Mouse (Mus musculus): ENCODE results near the gene Nin. TPM values are rescaled to one million over a fixed set of nuclear protein-coding genes. Genes with fewer than 3 reads are reported as not detected.
A peak's percentile ranks its signal among the peaks of the same experiment; 100 is the strongest.

The Nin gene
- polyA plus RNA-seq, 1 experiment from 2014 or later, result 17.1 TPM

DNA sequence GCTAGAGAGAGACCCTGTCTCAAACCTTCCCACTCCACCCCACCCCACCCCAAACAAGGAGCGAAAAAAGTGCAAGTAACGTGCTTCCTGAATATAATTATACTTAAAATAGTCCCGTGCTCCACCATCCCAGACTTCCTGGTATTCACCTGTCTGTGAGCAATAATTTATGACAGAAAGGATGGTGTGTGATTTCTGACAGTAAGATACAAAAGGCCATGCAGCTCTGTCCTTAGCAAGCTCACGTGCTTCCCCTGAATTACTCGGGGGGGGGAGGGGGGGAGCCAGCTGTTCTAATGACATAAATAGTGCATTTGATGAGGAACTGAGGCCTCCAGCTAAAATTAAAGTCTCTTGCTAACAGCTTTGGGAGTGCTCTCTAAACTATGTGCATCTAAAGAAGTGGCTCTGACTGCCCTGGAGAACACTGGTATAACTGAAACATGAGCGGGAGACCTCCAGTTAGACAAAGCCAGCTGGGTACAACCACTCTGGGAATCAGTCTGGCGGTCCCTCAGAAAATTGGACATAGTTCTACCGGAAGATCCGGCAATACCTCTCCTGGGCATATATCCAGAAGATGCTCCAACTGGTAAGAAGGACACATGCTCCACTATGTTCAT, 136.0 kb downstream of the Nin start:
- WGBS, result 80% methylated on average over 9 of the region's 9 CpGs
- no peak for DNase-seq
- Histone ChIP-seq H3K36me3 (ENCODE audit: control insufficient read depth, insufficient read depth, low read length) (peaks cover 21% of the 10 kb centered on the region), H3K9ac (replicated peaks; ENCODE audit: low read length) (no peak overlapping the region), H3K4me1 (ENCODE audit: control insufficient read depth, insufficient read depth, low read length) (no peaks in the 10 kb centered on the region), H3K27me3 (ENCODE audit: control insufficient read depth, insufficient read depth, low read length) (no peaks in the 10 kb centered on the region), H3K4me3 (replicated peaks; ENCODE audit: low read depth, low read length) (no peak overlapping the region), H3K9me3 (ENCODE audit: control insufficient read depth, low read length) (no peaks in the 10 kb centered on the region), H3K27ac (replicated peaks; ENCODE audit: low read depth, low read length) (no peak overlapping the region), H3K4me2 (ENCODE audit: low read length) (no peak overlapping the region)
- ATAC-seq (ENCODE audit: low FRiP score, low TSS enrichment), result no peak

DNA sequence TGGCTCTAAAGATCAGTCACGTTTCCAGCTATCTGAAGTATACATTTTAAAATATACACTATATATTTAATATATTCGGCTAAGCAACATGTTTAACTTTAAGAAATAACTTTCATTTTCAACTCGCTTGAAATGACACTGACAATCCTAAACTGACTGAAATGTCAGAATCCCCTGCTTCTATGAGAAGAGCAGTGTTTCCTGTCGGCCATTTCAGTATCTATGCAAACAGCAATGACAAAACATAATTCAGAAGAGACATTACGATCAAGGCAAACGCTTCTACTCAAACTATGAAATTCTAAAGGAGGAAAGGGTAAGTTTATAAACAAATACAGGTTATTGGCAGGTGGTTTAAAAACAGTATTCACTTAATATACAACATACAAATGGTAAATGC, 136.8 kb downstream of the Nin start:
- no peak for ATAC-seq (ENCODE audit: low FRiP score, low TSS enrichment)
- Histone ChIP-seq H3K4me1 (ENCODE audit: control insufficient read depth, insufficient read depth, low read length) (no peaks in the 10 kb centered on the region), H3K4me2 (ENCODE audit: low read length) (no peak overlapping the region), H3K4me3 (replicated peaks; ENCODE audit: low read depth, low read length) (no peak overlapping the region), H3K9me3 (ENCODE audit: control insufficient read depth, low read length) (no peaks in the 10 kb centered on the region), H3K27me3 (ENCODE audit: control insufficient read depth, insufficient read depth, low read length) (no peaks in the 10 kb centered on the region), H3K27ac (replicated peaks; ENCODE audit: low read depth, low read length) (no peak overlapping the region), H3K9ac (replicated peaks; ENCODE audit: low read length) (no peak overlapping the region), H3K36me3 (ENCODE audit: control insufficient read depth, insufficient read depth, low read length) (peaks cover 18% of the 10 kb centered on the region; the same call in 1 of the 2 replicates)
- 92% methylated on average over 6 of the region's 6 CpGs for WGBS
- no peak for DNase-seq

- ATAC-seq (ENCODE audit: low FRiP score, low TSS enrichment), result no peak
- H3K27me3 ChIP-seq (ENCODE audit: control insufficient read depth, insufficient read depth, low read length), result no peaks in the 10 kb centered on the region
These were observed 139.9 kb downstream of the Nin start for GRCm38 (mm10) chr12:69973666-69974065.

GRCm38 (mm10) chr12:69968154-69968553, 145.4 kb downstream of the Nin start:
- H3K36me3 ChIP-seq (ENCODE audit: control insufficient read depth, insufficient read depth, low read length), result peaks cover 56% of the 10 kb centered on the region

More at GRCm38 (mm10) chr12:69973666-69974065, 139.9 kb downstream of the Nin start:
- no peak overlapping the region for H3K9ac ChIP-seq (replicated peaks; ENCODE audit: low read length)
- H3K27ac ChIP-seq (replicated peaks; ENCODE audit: low read depth, low read length), result no peak overlapping the region
- H3K4me3 ChIP-seq (replicated peaks; ENCODE audit: low read depth, low read length), result no peak overlapping the region
- no peaks in the 10 kb centered on the region for H3K4me1 ChIP-seq (ENCODE audit: control insufficient read depth, insufficient read depth, low read length)
- no peak for DNase-seq
- H3K4me2 ChIP-seq (ENCODE audit: low read length), result no peak overlapping the region
- peaks cover 21% of the 10 kb centered on the region; the same call in 1 of the 2 replicates for H3K36me3 ChIP-seq (ENCODE audit: control insufficient read depth, insufficient read depth, low read length)
- no peaks in the 10 kb centered on the region for H3K9me3 ChIP-seq (ENCODE audit: control insufficient read depth, low read length)

GRCm38 (mm10) chr12:69967112-69967511, 146.4 kb downstream of the Nin start:
- Histone ChIP-seq H3K27me3 (ENCODE audit: control insufficient read depth, insufficient read depth, low read length) (no peaks in the 10 kb centered on the region), H3K4me2 (ENCODE audit: low read length) (no peak overlapping the region), H3K9ac (replicated peaks; ENCODE audit: low read length) (no peak overlapping the region), H3K4me1 (ENCODE audit: control insufficient read depth, insufficient read depth, low read length) (no peaks in the 10 kb centered on the region), H3K9me3 (ENCODE audit: control insufficient read depth, low read length) (no peaks in the 10 kb centered on the region), H3K36me3 (ENCODE audit: control insufficient read depth, insufficient read depth, low read length) (peaks cover 66% of the 10 kb centered on the region), H3K27ac (replicated peaks; ENCODE audit: low read depth, low read length) (no peak overlapping the region), H3K4me3 (replicated peaks; ENCODE audit: low read depth, low read length) (no peak overlapping the region)
- ATAC-seq (ENCODE audit: low FRiP score, low TSS enrichment) (no peak), DNase-seq (no peak)
- WGBS, result 92% methylated on average over 6 of the region's 6 CpGs

More at GRCm38 (mm10) chr12:69968154-69968553, 145.4 kb downstream of the Nin start:
- Histone ChIP-seq H3K4me1 (ENCODE audit: control insufficient read depth, insufficient read depth, low read length) (no peaks in the 10 kb centered on the region), H3K4me3 (replicated peaks; ENCODE audit: low read depth, low read length) (no peak overlapping the region), H3K27me3 (ENCODE audit: control insufficient read depth, insufficient read depth, low read length) (no peaks in the 10 kb centered on the region), H3K4me2 (ENCODE audit: low read length) (no peak overlapping the region), H3K27ac (replicated peaks; ENCODE audit: low read depth, low read length) (no peak overlapping the region), H3K9ac (replicated peaks; ENCODE audit: low read length) (no peak overlapping the region), H3K9me3 (ENCODE audit: control insufficient read depth, low read length) (no peaks in the 10 kb centered on the region)
- no peak for ATAC-seq (ENCODE audit: low FRiP score, low TSS enrichment)
- peak; percentile 9 for DNase-seq
- WGBS, result 69% methylated on average over 5 of the region's 5 CpGs

DNA sequence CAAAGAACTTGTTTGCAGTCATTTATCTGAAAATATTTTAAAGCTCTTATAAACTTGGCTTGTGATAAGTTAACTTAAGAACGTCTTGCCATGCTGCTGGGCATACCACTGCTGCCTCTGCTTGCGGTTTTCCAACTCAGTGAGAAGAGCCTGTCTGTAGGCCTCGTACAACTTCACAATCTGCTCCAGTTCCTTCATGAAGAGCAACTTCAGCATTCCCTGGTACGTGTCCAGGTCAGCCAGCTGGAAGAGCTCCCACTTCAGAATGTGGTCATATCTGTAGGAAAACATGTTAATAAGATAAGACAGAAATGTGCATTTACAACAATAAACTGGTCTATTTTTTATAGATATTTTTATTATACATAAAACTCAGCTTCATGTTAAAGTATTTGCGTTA, 147.4 kb downstream of the Nin start:
- ATAC-seq (ENCODE audit: low FRiP score, low TSS enrichment) (no peak), DNase-seq (no peak)
- Histone ChIP-seq H3K4me2 (ENCODE audit: low read length) (no peak overlapping the region), H3K4me1 (ENCODE audit: control insufficient read depth, insufficient read depth, low read length) (no peaks in the 10 kb centered on the region), H3K9ac (replicated peaks; ENCODE audit: low read length) (no peak overlapping the region), H3K4me3 (replicated peaks; ENCODE audit: low read depth, low read length) (no peak overlapping the region), H3K27me3 (ENCODE audit: control insufficient read depth, insufficient read depth, low read length) (no peaks in the 10 kb centered on the region), H3K27ac (replicated peaks; ENCODE audit: low read depth, low read length) (no peak overlapping the region), H3K9me3 (ENCODE audit: control insufficient read depth, low read length) (no peaks in the 10 kb centered on the region), H3K36me3 (ENCODE audit: control insufficient read depth, insufficient read depth, low read length) (peaks cover 76% of the 10 kb centered on the region)
- 96% methylated on average over 5 of the region's 5 CpGs for WGBS

GRCm38 (mm10) chr12:69965644-69966043, 147.9 kb downstream of the Nin start:
- Histone ChIP-seq H3K4me1 (ENCODE audit: control insufficient read depth, insufficient read depth, low read length) (no peaks in the 10 kb centered on the region), H3K4me2 (ENCODE audit: low read length) (no peak overlapping the region), H3K27me3 (ENCODE audit: control insufficient read depth, insufficient read depth, low read length) (no peaks in the 10 kb centered on the region), H3K4me3 (replicated peaks; ENCODE audit: low read depth, low read length) (no peak overlapping the region), H3K9me3 (ENCODE audit: control insufficient read depth, low read length) (no peaks in the 10 kb centered on the region), H3K9ac (replicated peaks; ENCODE audit: low read length) (no peak overlapping the region), H3K27ac (replicated peaks; ENCODE audit: low read depth, low read length) (no peak overlapping the region), H3K36me3 (ENCODE audit: control insufficient read depth, insufficient read depth, low read length) (peaks cover 79% of the 10 kb centered on the region)
- DNase-seq (no peak), ATAC-seq (ENCODE audit: low FRiP score, low TSS enrichment) (no peak)
- 85% methylated on average over 3 of the region's 3 CpGs for WGBS

- peaks cover 83% of the 10 kb centered on the region for H3K36me3 ChIP-seq (ENCODE audit: control insufficient read depth, insufficient read depth, low read length)
- no peaks in the 10 kb centered on the region for H3K4me1 ChIP-seq (ENCODE audit: control insufficient read depth, insufficient read depth, low read length)
- ATAC-seq (ENCODE audit: low FRiP score, low TSS enrichment) (no peak), DNase-seq (no peak)
- H3K9me3 ChIP-seq (ENCODE audit: control insufficient read depth, low read length), result no peaks in the 10 kb centered on the region
- H3K27me3 ChIP-seq (ENCODE audit: control insufficient read depth, insufficient read depth, low read length), result no peaks in the 10 kb centered on the region
- H3K27ac ChIP-seq (replicated peaks; ENCODE audit: low read depth, low read length), result no peak overlapping the region
- no peak overlapping the region for H3K4me2 ChIP-seq (ENCODE audit: low read length)
- WGBS, result 95% methylated on average over 6 of the region's 6 CpGs
- H3K4me3 ChIP-seq (replicated peaks; ENCODE audit: low read depth, low read length), result no peak overlapping the region
- H3K9ac ChIP-seq (replicated peaks; ENCODE audit: low read length), result no peak overlapping the region
These were observed 150.4 kb downstream of the Nin start for GRCm38 (mm10) chr12:69963141-69963540.

DNA sequence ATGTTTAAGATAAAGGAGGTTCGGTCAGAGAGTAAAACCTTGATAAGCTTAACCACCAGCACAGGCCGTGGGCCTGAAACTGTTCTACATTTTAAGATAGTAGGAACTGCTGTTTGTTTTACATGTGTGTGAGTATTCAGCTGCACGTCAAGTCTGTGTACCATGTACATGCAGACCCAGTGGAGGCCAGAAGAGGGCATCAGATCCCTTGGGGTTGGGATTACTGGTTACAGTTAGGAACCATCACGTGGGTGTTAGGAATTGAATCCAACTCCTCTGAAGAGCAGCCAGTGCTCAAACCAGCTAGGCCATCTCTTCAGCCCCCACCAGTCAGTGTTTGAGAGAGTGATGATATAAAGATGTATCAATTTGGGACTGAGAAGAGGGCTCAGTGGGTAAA, 151.0 kb downstream of the Nin start:
- ATAC-seq (ENCODE audit: low FRiP score, low TSS enrichment) (no peak), DNase-seq (peak; percentile 52)
- Histone ChIP-seq H3K9me3 (ENCODE audit: control insufficient read depth, low read length) (no peaks in the 10 kb centered on the region), H3K27ac (replicated peaks; ENCODE audit: low read depth, low read length) (no peak overlapping the region), H3K4me1 (ENCODE audit: control insufficient read depth, insufficient read depth, low read length) (no peaks in the 10 kb centered on the region), H3K36me3 (ENCODE audit: control insufficient read depth, insufficient read depth, low read length) (peaks cover 80% of the 10 kb centered on the region), H3K27me3 (ENCODE audit: control insufficient read depth, insufficient read depth, low read length) (no peaks in the 10 kb centered on the region), H3K9ac (replicated peaks; ENCODE audit: low read length) (no peak overlapping the region), H3K4me2 (ENCODE audit: low read length) (no peak overlapping the region), H3K4me3 (replicated peaks; ENCODE audit: low read depth, low read length) (no peak overlapping the region)
- whole genome bisulfite sequencing, result 68% methylated on average over 4 of the region's 4 CpGs
